Mouse (Mus musculus) neural tube, embryonic 10.5 days (tissue): ENCODE data around the gene Tmem161a.

Experiments
- DNase-seq: peaks from one replicate; pipeline ENCODE4 v3.0.0-alpha.2; 2017; ENCODE audit warnings: low spot score; ENCODE audit errors: extremely low spot score

Tmem161a gene

GRCm38 (mm10) chr8:70159211-70159610 is 12.9 kb upstream of the Tmem161a start:
- no peak for DNase-seq

DNA sequence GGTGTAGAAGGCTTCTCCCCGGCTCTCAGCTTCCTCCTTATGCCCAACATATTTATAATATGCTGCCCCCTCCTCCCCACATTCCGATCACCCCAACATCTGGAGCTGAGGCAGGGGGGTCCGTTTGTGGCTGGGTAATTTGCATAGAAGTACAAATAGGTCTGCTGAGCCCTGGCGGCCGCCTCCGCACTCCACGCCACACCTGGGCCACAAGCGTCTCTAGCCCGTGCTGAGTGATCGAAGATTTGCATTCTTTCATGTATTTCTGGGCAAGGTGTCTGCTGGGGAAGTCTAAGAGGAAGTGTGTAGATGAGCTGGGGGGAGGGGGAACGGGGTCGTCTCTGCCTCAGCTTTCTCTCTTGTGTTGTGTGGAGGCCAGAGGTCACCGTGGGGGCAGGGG is 12.1 kb upstream of the Tmem161a start:
- no peak for DNase-seq

DNA sequence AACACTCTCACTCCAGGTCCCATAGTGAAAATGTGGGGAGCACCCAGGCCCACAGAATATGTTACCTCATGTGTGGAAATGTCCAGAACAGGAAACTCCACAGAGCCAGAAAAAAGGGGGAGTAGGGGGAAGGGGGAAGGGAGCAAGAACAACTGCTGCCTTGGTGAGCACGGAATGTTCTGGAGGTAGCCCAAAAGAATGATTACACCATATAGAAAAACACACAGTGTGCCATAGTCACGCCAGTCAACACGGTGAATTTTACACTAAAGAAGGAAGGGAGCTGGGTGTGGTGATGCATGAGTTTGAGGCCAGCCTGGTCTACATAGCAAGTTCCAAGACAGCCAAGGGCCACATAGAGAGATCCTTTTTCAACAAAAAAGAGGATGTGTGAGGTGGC is 8.8 kb upstream of the Tmem161a start:
- no peak for DNase-seq

- peak; percentile 91 for DNase-seq
These were observed 5.5 kb upstream of the Tmem161a start for GRCm38 (mm10) chr8:70166504-70167110.

GRCm38 (mm10) chr8:70170116-70170515 is 2.0 kb upstream of the Tmem161a start:
- DNase-seq: no peak

DNA sequence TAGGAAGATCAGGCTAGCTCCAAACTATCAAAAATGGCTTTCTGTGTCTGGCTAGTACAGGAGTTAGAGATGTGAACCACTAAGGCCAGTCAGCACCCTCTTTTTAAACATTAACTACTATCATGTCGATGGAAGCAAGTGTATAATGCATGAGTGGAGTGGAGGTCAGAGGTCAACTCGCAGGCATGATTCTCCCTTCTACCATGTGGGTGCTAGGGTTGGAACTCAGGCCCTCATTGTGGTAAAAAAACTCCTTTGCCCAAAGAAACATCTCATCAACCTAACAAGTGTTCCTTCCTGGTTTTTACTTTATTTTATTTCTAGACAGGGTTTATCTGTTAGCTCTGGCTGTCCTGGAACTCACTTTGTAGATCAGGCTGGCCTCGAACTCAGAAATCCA is 1.4 kb upstream of the Tmem161a start:
- DNase-seq: no peak

DNA sequence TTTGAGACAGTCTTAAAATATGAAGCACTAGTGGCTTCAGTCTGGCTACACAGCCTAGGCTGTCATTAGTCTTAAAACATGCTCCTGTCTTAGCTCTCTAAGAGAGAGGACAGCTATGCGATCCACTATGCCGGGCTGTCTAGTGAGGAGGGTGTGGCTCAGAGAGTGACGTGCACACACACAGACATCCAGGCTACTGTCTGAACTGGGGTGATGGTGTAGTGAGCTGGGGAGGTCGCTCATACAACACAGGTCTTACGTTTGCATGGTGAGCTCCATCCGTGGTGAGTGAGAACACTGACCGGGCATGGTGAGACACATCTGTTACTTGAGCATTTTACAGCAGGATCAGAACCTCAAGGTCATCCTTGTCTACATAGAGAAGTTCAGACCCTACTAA is 916 bp upstream of the Tmem161a start:
- DNase-seq: no peak

- no peak for DNase-seq
These were observed 1.2 kb downstream of the Tmem161a start for GRCm38 (mm10) chr8:70173320-70173719.

- DNase-seq: no peak
These were observed 1.9 kb downstream of the Tmem161a start for GRCm38 (mm10) chr8:70174079-70174478.

GRCm38 (mm10) chr8:70178231-70178630 is 6.1 kb downstream of the Tmem161a start:
- no peak for DNase-seq

DNA sequence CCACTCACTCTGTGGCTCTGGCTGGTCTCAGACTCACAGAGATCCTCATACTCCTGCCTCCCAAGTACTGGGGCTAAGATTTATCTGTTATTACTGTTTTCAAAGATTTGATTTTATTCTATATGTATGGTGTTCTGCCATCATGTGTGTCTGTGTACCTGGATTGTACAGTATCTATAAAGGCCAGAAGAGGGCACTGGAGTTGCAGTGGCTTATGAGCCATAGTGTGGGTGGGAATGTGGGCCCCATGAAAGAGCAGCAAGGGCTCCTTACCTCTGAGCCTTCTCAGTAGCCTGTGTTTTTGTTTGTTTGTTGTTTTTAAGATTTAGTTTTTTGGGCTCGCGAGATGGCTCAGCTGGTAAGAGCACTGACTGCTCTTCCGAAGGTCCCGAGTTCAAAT is 6.9 kb downstream of the Tmem161a start:
- DNase-seq: no peak

DNA sequence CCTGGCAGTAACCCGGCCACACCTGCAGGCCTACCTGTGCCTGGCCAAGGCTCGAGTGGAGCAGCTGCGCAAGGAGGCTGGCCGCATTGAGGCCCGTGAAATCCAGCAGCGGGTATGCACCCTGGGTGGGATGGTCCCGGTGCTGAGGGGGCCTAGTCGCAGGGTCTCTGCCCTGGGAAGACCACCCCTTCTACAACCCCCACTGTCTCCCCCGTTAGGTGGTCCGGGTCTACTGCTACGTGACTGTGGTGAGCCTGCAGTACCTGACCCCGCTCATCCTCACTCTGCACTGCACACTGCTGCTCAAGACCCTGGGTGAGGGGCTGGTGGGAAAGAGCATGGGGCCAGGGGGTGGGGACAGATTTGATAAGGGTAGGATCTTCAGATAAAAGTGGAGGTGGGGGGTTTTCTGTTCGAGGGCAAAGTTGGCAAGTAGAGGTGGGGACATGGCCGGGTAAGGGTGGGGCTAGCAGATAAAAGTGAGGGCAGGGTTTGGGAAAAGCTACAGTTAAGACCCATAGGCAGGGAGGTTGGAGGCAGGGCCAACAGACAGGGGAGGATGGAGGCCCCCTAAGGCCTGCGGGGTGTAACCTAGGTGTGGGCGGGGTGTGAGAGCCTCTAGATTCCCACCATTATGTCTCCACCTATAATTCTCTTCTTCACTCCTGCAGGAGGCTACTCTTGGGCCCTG is 9.2 kb downstream of the Tmem161a start:
- DNase-seq: no peak

- peak; percentile 42 for DNase-seq
These were observed 9.7 kb downstream of the Tmem161a start for GRCm38 (mm10) chr8:70181903-70182252.

DNA sequence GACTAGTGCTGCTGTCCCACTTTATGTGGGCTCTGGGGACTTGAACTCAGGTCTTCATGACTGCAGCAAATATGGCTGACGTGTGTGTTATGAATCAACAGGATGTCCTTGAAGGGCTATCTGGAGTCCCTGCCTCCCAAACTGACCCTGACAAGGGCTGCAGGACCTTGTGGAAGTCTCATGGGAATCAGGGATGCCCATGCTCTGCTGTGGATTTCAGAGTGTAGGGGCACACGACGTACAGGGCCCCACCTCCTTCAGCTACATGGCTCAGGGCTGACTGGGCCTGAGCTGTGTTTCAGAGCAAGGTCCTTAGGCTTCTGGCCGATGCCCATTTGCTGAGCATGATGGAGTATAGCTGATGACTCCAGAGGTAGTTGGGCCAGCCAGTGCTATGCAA is 11.0 kb downstream of the Tmem161a start:
- DNase-seq: no peak

DNA sequence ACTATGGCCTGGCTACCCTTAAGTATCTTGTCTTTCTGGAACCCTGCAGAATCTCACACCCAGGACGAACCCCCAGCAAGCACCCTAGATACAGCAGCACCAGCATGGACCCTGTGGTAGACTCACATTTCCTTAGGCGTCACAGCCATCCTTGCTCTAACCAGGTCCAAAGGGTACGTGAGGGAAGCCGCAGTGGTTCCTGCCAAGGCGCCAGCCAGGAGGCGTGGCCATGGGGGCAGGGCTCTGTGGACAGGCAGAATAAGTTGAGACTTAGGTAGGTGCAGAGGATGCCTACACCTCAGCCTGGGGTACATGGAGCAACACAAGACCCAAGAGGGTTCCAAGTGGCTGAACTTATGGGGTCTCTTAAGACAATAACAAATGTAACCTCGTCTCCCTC is 16.6 kb downstream of the Tmem161a start:
- no peak for DNase-seq

- DNase-seq: no peak
These were observed 21.1 kb downstream of the Tmem161a start for GRCm38 (mm10) chr8:70193238-70193637.

- no peak for DNase-seq
These were observed 22.0 kb downstream of the Tmem161a start for GRCm38 (mm10) chr8:70194191-70194590.

DNA sequence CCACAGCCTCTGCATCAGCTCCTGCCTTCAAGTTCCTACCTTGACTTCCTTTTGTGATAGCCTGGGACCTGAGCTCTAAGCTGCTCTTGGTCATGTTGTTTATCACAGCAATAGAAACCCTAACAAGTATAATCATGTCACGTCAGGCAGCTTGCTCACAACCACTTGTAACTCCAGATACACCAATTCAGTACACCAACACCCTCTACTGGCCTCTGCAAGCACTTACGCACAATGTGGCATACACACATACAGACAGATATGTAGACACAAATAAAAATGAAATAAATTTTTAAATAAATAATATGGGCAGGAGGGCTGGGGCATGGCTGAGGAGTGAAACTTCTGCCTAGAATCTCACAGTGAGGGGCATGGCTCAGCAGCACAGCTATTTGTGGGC is 23.6 kb downstream of the Tmem161a start:
- DNase-seq: no peak

DNA sequence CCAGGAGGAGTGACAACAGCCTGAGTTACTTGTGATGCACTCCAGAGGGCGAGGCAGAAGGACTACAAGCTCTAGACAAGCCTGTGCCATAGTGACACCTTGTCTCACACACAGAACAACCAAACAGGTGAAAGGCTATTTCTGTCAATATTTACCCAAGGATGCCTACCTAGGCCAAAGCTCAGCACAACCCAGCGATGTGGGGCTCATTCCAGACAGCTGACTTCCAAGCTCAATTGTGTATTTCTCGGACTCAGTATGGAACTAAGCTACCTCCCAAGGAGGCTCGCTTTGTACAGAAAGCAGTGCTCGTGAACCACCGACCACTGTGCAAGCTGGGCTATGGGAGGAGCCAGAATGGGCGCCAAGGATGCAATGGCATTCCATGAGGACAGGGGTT is 25.4 kb downstream of the Tmem161a start:
- no peak for DNase-seq

DNA sequence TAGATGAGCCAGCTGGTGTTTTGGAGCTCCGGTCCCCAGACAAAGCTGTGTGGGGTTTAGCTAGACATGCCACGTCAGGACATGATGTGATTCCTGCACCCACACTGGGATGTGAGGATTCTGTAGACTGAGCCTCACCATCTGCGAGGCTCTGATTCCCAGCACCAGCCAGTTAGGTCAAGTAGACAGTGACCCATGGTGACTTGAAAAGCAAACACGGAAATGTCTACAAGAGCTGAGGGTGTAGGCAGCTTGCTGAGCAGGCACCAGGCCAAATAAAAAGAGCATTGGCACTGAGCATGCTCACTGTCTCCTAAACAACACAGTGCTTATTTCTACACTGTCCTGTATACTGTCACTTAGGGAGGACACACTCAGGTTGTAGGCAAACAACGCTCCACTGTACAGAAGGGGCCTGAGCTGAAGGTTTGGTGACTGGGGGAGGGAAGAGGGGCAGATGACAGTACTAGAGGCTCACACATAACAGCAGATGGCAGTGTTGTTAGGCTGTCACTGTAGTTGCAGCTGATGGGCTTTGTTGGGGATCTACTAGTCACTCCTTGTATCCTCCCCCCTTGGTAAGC is 28.0 kb downstream of the Tmem161a start:
- DNase-seq: no peak

GRCm38 (mm10) chr8:70201417-70201816 is 29.3 kb downstream of the Tmem161a start:
- no peak for DNase-seq

GRCm38 (mm10) chr8:70203072-70203471 is 30.9 kb downstream of the Tmem161a start:
- DNase-seq: no peak

DNA sequence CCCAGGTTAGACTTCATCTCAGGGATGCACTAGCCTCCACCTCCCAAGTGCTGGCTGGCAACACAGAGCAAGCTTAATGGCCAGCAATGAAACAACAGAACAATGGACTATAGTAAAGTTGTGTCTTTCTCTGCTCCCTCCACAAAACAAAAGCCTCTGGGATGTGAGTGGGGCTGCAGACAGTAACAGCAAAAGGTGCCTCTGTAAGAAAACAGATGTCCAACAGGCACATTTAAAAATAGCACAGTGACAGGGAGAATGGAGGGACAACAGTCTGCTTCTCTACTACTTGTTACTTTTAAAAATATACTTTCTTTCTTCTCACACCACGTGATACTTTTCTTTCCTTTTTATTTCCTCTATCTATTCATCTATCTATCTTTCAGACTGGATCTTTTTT is 32.6 kb downstream of the Tmem161a start:
- no peak for DNase-seq
